Mouse (Mus musculus) 416B (cell line): Measurements from ENCODE around the gene Tbx5.

ENCODE experiments used
- DNase-seq: peaks from one replicate; pipeline ENCODE4 v3.0.0; 2011; ENCODE audit warnings: low read depth

The Tbx5 gene

DNA sequence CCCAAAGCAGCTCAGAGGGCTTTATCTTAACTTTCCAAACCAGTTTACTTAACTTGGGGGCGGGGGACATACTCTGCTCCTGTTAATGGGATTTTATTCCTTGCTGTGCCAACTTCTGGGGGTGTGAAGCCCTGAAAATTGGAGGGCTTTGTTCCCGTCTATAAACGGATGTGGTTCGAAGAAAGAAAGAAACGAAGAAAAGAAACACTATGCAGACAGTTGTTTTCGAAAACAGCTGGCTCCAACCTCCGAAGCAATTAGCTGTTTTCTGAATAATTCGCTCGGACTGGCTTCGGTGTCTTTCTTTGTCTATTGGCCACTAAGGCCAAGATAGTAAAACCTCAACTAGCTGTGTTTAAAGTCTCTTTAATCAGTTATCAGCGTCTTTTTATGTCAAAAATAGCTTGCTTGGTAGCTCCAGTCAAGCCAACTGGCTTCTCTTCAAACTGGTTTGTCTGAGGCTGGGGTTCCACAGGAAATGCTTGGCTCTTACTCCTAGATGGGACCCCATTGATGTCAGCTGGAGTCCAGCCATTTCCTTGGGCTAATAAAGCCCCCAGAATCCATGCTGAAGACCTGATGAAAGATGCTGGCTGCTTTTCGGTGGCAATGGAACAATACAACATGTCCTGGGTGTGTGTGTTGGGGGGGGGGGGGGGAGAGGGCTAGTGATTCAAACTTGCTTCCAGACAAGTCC, 21.3 kb upstream of the Tbx5 start:
- DNase-seq: no peak

DNA sequence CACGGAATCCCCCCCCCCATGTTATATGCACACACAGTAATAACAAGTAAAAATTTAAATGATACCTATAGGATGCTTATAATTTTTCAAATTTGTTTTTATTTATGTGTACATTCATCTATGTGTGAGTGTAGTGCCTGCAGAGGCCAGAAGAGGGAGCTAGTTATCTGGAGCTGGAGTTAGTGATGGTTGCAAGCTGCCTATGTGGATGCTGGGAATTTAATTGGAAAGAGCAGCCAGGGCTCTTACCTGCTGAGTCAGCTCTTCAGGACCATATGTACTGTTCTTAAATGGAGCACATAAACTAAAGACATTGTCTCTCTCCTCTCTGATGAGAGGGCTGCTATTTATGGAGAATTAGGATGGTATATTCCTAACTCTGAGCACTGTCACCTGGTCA, 17.2 kb upstream of the Tbx5 start:
- DNase-seq: no peak

DNA sequence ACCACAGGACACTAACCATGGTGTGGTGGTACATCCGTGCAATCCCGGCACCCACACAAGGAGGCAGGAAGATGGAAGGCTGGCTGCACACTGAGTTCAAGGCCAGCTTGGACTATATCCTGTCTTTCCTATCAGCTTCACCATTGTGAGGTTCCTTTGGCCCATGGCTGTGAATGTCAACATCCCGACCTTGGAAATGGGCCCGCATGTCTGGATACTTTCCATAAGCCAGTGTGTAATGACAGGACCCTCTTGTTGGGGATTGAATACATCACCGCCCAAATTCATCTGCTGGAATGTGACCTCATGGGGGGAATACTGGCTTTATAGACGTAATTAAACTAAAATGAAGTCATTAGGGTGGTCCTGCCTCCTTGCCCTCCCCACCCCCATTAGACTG, 12.0 kb upstream of the Tbx5 start:
- DNase-seq: no peak

DNA sequence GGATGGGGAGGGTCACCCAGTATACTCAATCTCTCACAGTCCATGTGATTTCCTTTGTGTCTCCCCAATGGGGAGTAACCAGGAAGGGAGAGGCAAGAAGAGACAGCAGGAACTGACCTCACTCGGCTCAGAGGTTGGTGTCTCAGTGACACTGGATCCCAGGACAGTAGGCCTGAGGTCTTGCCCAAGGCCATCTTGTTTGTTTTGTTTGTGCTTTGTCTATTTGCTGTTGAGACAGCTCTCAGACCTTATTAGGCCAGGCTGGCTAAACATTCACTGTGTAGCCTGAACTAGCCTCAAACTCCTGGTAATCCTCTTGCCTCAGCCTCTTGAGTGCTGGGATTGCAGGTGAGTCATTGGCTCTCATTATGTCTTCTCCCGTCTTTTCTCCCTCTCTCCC, 11.0 kb upstream of the Tbx5 start:
- no peak for DNase-seq

DNA sequence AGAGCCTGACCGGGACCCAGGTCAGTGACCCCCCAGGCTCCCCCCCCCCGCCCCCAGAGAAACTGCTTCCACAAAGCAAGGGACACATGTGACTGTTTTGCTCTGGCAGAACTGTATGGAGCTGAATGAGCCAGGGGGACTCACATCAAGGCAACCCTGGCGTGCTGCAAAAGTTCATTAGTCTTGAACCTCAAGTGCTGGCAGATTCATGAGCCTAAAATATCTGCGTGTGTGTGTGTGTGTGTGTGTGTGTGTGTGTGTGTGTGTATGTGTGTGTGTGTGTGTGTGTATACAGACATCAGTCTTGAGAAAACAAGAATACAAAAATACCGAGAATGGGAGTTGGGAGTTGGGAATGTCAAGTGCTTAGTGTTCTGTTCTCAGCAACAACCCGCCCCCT, 5.1 kb upstream of the Tbx5 start:
- DNase-seq: no peak

DNA sequence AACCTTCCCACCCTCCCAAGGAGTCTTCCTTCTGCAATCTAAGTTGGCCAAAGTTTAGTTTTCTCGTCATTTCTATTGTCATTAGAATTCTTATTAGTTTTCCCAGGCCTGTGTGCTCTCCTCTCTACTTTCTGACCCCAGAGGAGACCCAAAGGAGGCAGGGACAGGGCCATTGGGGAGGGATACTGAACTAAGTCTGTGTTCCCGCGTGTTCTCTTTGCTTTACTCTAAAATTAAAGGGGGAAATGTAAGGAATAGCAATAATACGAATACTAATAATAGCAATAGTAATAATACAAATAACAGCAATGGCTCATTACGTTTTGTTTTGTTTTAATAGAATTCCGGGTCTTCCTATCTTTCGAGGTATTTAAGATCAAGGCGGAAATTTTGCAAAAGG, 1.9 kb upstream of the Tbx5 start:
- no peak for DNase-seq

DNA sequence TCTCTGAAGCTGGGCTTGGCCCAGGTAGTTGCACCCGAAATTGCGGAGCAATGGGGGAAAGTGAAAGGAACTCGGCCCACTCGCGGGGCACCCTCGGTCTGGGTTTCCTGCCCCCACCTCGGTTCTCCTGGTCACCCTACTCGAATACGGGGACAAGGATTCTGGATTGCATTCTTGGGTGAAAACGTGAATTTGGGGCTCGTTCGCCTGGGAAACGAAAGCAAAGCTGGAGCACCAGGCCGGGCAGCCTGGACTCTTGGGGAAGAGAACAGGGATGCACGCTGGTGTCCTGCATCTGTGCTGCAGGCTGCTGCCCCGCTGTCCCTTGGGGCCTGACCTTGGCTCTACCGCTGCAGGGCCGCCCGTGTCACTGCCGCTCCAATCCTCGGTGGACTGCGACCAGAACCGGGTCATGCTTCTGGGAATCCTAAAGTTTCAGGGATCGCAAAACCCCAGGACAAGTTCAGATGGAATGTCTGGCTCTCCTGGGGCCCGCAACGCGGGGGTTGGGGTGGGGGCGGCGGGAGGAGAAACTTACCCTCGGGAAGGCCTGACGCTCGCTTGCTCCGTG, 1.2 kb upstream of the Tbx5 start:
- no peak for DNase-seq

DNA sequence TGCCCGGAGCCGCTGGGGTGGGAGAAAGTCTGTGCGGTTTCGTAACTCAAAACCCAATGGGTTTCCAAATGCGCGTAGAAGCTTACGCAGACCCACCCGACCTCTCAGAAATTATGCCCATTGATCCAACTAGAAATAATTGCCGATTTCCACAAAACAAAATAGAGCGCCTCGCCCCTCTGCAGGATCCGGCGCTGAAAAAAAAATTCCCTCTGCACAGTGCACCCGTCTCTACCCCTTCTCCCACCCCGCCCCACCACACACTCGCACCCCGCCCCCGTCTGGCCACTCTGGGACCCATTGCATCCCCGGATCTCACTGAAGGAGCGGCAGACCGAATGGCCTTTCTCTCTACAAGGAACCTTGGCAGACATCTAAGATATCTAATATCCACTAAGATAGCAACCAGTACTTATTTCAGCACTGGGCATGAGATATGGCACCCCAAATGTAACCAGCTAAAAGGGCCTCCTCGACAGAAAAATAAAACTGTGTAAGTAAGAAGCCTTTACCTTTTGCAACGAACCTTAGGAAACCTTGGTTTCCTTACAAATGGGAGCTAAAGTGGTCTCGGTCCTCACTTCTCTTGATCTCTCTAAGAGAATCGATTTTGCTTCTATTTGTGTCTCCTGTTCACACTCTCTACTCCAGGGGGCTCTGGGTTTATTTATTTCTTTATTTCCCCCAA, 533 bp upstream of the Tbx5 start:
- no peak for DNase-seq

DNA sequence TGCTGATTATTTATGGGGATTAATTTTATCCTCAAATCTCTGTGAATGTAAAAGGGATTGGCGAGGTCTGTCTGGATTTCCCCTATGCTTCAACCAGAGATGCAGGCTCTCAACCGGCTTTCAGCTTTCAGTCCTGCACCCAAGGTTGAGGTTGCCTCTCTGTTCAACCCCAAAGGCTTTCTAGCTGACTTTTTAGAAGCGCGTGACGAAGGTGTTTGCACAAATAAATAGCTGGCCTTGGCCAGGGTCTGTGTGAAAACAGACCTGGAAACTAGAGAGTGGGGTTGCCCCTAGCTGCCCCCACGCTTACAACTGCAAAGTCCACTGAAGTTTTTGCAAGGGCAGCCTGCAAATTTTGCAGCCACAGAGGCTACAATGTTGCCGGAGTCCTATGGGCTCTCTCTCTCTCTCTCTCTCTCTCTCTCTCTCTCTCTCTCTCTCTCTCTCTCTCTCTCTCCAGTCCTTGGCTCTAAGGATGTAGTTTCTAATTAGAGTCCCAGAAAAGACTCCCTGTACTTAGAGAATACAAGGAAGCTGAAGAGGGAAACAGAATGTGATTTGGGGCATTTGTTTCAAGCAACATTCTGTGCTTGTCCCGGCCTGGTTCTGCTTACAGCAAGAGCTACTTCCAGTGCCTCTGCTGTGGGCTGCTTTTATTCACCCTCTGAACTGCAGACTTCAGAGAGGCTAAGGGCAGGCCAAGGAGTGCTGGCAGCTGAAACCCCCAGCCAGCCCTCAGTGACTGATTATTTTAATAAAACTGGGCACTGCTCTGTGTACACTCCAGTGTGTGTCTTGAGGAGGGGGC, 959 bp downstream of the Tbx5 start:
- no peak for DNase-seq

DNA sequence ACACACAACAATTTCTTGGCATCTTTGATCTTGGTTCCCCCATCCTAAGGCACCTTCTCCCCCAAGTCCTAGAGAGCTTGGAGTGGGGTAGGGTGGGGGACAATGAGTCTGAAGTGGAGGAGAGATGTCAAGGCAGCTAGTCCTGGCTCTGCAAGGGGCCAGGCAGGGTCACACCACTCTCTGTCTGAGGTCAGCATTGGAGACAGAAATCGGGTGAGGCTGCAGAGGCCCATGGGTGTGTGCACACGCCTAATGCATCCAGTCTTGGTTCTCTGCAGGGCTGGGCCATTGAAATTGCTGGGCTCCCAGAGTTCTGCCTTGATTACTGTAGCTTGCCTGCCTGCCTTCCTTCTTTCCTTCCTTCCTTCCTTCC, 1.5 kb downstream of the Tbx5 start:
- DNase-seq: no peak

DNA sequence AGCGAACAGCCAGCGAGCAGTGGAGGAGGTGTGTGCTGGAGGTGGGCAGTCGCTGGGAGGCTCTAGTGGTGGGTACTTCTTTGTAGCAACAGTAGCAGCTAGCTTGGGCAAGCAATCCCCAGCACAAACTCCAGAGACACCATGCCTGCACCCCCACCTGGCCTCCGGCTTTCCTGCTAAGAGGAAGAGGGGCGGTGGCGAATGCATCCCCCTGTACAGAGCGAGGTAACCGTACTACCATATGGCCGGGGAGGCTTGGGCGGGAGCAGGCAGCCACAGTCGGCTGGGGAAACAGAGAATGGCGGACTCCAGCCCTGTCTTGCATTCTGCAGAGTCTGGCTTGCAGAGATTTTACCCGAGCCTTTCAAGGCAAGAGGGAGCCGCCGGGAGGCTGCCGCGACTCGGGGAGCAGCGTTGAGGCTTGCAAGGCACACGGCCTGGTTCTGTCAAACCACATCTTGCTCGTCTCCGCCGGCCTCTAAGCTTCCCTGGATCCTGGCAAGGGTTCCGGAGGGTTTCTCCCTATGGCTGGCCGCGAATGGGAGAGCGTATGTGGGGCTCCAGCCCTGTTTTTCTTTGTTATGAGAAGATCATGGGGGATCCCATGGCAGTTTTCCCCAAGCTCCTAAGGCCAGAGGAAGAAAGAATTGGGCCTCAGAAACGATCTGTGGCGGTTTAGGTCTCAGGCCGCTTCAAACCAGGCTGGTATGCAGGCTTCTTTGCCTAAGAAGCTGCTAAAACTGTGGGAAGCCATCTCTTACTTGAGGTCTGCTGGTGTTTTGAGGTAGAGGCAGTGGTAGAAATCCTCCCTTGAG, 2.8 kb downstream of the Tbx5 start:
- no peak for DNase-seq

DNA sequence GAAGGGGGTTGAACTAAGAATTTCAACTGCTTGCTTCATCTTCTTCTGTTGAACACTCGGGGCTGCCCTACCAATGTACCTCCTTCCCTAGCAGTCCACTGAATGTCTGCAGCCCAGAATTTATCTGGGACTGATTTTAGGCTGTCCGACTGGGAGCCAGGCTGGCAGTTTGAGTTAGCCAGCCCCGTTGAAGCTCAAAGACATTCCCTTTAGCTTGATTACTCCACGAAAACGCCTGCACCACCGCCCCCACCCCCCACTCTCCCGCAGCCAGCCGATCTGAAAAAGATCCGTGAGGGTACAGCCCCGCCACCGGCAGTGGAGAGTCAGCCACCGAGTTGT, 3.4 kb downstream of the Tbx5 start:
- DNase-seq: no peak

DNA sequence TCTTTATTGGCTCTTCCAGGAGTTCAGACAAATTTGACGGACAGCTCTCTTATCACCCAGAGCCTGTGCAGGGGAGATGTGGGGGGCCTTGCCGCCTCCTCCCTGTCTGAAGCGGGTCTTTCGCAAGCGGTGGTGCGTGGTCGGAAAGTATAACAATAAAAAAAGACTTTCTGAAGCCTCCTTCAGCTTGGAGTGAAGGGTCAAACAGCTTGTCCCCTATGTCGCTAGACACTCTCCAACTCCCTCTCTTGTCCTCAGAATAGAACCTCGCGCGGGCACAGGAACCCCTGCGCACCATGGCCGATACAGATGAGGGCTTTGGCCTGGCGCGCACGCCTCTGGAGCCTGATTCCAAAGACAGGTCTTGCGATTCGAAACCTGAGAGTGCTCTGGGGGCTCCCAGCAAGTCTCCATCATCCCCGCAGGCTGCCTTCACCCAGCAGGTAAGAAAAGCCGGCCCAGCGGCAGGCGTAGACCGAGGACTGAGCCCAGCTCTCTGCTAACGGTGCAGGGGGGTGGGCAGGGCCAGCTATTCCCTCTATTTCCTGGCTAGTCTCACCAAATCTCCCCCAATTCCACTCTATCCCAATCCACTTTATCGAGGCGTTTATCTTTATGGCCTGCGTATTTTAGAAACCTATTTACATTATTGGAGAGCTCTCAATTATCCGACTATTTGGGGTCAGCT, 4.3 kb downstream of the Tbx5 start:
- DNase-seq: no peak

DNA sequence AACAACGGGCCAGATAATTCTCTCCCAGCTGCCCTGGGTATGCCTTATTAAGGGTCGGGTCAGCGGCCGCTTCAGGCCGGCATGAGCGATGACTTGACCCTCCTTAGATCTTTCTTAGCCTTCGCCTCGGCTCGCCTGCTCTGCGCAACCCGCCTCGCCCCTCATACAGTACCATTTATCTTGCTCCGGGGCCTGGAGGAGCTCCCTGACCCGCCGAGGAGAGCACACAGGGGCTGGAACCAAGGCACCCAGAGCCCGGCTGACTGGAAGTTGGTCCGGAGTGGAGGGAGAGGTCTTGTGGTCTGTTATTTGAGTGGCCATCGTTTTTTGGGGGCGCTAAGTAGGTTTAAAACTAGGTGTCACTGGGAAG, 4.8 kb downstream of the Tbx5 start:
- no peak for DNase-seq

DNA sequence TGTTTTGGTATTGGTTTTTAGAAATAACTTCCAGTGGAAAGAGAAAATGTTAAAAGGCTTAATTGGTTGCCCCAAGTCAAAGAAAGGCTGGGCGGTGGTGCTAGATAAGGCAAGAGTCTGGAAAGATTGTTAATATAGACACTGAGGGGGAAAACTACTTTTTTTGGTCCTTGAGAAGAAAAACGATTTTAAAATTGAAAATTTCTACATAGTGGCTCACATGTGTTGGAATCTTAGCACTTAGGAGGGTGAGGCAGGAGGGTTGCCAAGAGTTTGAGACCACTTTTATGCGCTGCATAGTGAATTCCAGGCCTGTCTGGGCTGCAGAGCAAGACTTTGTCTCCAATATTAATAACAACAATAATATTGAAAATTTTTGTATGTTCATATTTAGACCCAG, 5.4 kb downstream of the Tbx5 start:
- no peak for DNase-seq

DNA sequence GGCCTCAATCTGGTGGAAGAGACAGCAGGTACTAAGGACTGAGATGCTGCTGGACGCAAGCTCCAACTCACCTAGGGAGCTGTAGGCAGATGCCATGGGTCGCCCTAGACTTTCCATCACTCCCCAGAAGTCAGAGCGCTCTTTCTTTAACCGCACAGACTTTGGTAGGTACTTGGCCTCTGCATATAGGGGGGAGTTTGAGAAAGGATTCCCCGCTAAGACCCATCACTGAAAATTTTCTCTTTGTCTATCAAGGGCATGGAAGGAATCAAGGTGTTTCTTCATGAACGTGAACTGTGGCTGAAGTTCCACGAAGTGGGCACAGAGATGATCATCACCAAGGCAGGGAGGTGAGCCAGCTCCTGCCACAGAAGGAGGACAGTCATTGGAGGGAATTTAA, 6.0 kb downstream of the Tbx5 start:
- DNase-seq: no peak

DNA sequence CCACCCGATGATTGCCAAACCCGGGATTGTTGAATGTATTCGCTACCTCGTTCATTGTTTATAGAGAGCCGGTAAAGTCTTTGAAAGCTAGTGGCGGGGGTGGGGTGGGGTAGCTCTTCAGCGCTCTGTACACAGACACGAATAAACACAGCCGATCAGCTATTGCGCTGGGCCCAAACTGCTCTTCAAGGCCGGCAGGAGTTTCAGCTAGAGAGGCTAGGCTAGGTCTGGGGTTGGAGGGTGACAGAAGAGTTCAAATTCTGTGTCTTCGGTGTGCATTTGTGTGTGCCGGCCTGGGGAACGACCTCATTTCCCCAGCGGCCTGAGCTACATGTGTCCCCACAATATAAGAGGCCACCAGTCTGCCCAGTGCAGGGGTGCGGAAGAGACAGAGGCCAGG, 6.7 kb downstream of the Tbx5 start:
- DNase-seq: no peak

DNA sequence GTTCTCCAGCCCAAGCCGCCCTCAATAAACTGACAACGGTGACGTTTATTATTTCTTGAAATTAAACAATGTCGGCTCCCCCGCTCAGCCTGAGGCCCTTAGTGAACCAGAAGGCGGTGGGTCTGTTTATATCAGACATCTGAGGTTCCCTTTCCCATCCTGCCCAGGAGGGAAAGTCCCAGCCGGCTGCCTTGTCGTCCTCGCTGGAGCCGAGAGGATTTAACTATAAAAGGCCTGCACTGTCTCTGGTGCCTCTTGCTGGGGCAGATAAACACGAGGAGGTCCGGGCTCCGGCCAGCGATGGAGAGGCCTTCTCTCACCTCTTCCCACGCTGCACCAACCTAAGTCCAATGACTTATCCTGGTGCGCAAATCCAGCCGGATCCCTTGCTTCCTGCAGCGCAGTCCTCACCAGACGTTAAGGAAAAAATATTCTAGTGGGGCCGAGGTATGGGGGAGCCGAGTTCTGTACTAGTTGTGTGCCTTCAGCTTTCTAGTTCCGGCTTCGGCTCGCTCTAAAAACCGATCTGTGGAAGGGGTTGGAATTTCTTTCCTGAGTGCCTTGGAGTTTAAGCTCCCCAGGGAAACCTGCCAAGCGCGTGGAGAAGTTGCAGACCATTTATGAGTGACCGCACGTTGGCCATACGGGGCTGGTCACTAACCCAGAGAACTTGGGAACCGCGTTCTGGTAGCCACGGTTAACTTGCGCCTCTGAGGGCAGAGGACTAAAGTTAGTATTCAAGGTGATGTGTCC, 7.3 kb downstream of the Tbx5 start:
- no peak for DNase-seq

DNA sequence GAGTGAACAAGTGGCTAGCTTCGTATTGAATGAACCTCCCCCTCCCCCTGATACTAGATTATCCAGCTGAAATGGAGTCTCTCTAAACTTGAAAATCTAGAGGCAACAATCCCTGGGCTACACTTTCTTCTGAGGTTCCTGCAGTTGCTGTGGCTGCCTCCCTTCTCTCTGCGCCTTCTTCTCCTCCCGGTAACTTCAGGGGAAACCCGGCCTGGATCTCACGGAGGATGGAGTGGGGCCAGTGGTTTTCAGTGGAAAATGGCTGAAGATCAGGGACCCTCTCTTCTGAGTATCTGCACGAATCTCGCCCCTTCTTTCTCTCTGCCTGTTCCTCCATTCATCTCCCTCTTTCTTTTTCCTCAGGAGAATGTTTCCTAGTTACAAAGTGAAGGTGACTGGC, 7.9 kb downstream of the Tbx5 start:
- DNase-seq: no peak

DNA sequence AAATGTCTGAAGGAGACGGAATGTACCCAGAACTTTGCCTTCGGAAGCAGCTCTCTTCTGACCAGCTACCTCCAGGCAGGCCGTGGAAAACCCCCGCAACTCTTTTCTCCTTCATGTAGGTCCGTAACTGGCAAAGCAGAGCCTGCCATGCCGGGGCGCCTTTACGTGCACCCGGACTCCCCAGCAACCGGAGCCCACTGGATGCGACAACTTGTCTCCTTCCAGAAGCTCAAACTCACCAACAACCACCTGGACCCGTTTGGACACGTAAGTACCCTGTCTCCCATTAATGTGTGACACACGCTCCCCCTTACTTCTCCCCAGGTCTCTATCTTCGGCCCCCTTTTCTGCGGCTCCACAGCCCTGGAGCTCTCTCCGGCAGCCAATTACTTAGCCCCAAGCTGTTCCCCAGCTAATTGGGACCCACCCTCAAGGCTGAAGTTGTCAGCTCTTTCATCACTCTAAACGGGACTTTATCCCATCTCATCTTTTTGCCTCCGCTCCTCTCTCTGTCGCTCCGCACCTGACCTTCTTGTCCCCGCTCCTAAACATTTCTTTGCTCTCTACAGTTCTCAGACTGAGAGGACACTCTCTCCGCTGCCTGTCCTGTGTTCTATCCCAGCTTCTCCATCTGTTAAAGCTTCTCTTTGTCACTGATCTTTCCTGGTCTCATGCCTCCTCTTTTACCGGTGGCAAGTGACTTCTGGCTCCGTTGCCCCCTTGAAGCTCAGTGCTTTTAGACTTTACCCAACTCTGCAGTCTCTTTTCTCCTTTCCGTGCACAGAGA, 9.4 kb downstream of the Tbx5 start:
- DNase-seq: no peak
